Mouse (Mus musculus) adrenal gland, postnatal 36 days (tissue): ENCODE results near the gene Gsc2. TPM values are rescaled to one million over a fixed set of nuclear protein-coding genes. Genes with fewer than 3 reads are reported as not detected.
A peak's percentile ranks its signal among the peaks of the same experiment; 100 is the strongest.
"Not testable (repeated sequence)": the region's sequence is repeated elsewhere in the genome, so short reads cannot be mapped to it uniquely, and the experiment has no call there.

Source experiments
- DNase-seq, 2 experiments: peaks; one replicate each; pipeline ENCODE4 v3.0.0; 2021; ENCODE audit warnings: mixed read lengths in 1 of 2
- long read RNA-seq, 2 experiments: library from polyadenylated mRNA; stranded (forward); transcript quantifications; one replicate each; pipeline ENCODE4 v2.0.0; 2021; ENCODE audit warnings: borderline sequencing depth in 2 of 2
- total RNA-seq, 2 experiments: library from RNA; stranded (reverse); gene quantifications; 2 replicates each; pipeline ENCODE4 v1.2.3; 2021

Gsc2 gene
- not detected for total RNA-seq
- long read RNA-seq, experiment 1, result 0 reads
- long read RNA-seq, experiment 2, result 0 reads

DNA sequence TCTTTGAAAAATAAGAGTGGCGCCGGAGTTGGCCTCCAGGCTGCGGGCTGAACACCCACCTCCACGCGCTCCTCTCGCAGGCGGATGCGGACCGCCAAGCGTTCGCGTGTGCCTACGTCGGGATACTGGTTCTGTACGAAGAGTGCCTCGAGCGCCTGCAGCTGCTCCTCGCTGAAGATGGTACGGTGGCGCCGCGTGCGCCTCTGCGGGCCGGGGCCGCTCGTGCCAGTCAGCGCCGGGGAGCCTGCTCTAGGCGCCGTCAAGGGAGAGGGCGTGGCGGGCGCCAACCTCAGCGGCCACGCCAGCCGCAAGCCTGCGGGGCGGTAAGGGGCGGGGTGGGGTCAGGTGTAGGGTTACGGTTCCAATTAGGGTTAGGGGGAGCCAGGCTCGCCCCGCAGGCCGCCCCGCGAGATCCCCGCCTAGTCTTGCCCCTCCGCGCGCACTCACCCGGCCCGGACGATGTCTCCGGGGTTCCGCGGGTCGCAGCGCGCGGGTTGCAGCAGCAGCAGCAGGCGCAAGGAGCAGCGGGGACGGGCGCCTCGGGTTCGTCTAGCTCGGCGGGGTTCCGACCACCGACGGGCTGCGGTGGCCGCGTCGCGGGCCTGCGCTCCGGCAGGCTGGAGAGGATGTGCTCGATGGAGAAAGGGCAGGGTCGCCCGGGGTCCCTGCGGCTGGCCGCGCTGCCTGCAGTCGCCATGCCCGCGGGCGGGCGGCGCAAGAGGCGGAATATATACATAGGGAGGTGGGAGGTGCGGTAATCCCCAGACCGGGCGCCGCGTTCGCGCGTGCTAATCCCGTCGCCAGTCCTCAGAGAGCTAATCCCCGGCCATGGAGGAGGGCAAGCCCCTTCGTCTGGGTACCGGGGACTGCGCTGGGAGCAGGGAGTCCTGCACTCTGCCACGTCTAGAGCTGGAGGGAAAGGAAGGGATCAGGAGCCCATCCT is at the start of gene Gsc2:
Gene Gsc2, minus strand, starts transcription at position 753 of the 943 bp plus-strand sequence.
- peak in 1 of 2 experiments; percentile 44 for DNase-seq

DNA sequence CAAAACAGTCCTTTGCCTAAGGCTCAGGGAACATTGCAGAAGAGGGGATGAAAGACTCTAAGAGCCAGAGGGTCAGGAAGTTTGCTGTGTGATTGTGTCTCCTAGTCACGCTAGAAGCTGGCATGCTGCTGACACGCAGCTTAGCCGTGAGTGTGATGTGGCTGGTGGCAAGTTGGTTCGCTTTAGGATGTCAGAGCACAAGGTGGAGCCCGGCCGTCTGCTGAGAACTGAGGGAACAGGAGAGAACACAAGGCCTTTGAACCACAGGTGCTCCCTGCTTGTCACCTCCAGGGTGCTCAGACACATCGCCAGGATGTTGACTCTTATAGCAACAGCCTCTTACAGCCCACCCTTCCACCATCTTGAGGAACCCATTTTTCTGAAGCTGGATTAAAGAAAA is 47.2 kb upstream of the Gsc2 start:
- DNase-seq, result no peak

DNA sequence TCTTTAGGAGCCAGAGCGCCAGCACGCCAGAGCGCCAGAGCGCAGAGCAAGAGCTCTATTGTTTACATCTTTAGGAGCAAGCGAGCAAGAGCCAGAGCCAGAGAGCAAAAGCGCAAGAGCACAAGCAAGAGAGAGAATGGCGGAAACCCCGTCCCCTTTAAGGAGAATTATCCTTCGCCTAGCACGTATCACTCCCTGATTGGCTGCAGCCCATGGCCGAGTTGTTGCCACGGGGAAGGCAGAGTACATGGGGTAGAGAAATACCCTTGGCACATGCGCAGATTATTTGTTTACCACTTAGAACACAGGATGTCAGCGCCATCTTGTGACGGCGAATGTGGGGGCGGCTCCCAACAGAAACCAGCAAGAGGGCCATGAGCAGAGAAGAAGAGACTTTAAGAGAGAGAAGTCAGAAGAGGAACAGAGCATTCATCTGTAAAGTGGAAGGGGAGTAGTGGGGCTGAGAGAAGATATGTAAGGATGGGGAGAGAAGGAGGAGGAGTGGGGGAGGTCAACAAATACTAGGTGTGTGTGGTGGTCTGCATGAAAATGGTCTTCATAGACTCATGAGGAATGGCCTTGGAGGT is 41.3 kb upstream of the Gsc2 start:
- not testable (repeated sequence) for DNase-seq

DNA sequence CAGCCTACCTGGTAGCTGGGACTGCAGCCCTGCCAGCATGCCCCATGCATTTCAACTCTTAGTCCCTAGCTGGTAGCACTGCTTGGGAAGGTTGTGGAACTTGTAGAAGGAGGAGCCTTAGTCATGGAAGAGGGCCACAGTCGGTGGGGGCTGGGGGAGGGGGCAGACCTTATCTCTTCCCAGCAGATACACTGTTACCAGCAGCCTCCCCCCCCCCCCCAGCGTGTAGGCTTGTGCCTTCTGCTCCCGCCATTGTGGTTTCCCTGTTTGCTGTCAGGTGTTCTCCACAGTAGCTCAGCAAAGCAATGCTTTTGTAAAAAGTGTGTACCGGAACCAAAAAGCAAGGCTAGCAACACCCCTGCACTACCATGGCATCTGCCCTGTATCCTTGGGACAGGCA is 36.8 kb upstream of the Gsc2 start:
- DNase-seq, result no peak

DNA sequence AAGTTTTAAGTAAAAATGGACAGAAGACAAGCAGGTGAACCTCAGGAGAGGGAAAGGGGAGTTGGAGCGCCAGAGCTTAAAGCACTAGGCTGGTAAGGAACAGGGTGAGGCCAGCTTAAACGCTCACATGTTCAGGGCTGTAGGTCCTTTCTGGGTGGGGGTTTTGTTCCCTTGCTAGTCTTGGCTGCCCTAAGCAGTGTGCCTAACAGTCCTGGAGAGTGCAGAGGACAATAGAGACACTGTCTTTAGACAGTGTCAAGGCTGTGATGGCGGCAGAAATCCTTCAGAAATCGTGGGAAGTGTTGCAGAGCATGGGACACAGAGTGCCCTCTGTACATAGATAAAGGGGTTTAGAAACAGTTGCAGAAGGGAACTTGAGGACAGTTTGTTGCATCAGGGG is 35.2 kb upstream of the Gsc2 start:
- no peak for DNase-seq

- no peak for DNase-seq
Observed at GRCm38 (mm10) chr16:17949421-17949877, 34.6 kb upstream of the Gsc2 start.

GRCm38 (mm10) chr16:17945081-17945831 is 30.4 kb upstream of the Gsc2 start:
- DNase-seq, result no peak

GRCm38 (mm10) chr16:17943466-17943865 is 28.6 kb upstream of the Gsc2 start:
- DNase-seq, result no peak

DNA sequence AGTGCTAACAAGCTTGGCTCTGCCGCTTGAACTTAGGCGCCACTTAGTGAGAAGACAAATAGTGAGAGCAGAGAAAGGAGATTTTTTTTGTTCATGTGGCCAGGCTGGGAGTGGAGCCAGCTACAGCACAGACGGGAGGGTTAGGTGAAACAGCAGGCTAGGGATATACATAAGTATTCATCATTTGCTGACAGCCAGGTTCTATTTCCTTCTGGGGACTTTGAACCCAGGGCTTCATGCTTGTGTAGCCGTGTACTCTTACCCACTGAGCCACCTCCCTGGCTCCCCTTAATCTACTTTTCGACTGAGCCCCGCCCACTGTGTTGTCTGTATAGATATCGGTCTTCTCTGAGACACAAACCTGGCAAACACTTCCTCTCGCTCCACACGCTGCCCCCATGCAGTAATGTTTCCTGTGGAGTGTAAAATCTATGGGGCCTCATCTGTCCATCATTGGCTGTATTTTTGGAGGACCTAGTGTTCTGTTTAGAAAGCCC is 24.4 kb upstream of the Gsc2 start:
- DNase-seq, result no peak

GRCm38 (mm10) chr16:17938821-17939220 is 24.0 kb upstream of the Gsc2 start:
- DNase-seq, result peak; percentile 78 to 87

DNA sequence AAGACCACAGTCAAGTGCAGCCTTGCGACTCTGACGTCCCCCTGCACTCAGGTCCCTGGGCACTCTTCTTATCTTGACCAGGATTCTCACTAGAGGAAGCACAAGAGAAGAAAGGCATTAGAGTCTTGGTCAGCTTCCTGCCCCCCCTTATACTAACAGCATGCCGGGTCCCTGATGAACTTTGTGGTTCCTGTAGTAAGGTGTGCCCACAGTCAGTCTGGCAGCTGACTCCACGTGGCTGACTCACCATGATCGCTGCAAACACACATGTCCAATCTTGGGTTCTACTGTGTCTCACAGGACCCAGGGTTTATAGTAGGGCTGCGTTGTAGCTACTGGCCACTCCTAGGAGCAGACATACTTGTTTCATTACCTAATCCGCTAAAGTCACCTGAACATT is 23.3 kb upstream of the Gsc2 start:
- DNase-seq, result no peak

GRCm38 (mm10) chr16:17936776-17937175 is 21.9 kb upstream of the Gsc2 start:
- peak; percentile 15 to 46 for DNase-seq

- DNase-seq, result peak in 1 of 2 experiments; percentile 47
Observed at GRCm38 (mm10) chr16:17934445-17934910, 19.6 kb upstream of the Gsc2 start.

DNA sequence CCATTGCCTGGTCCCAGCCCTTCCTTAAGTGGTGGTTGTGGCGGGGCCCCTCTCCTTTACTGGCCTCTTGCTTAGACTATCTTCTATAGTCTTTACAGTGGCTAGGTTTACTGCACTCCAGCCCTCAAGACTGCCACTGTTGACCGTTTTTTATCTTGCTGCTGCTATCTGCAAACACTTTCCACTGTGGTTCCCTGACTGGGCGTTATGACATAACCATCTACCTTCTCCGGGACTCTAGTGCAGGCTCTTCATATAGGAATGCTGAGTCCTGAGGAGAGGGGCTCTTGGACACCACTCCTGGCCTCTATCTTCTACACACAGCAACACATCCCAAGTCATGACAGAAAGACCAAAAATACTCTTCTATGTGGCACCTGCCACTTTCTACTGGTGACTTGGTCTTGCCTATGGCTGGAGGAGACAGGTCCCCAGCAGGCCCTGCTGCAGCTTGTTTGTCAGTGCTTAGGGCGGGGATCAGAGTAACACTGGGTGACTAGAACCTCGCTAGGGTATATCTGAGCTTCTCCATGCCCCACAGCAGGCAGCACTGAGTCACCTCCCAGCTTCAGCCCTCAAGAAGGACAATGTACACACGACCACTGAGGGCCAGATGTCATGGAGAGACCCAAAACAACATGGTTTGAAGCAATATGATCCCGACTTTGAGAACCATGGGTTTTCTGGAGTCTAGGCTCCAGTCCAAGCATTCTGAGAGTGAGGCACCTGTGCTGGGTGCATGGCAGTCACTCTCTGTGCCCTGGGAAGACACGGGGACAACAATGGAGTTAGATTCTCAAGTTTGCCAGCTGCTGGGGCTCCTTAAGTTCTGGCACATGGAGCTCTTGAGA is 19.0 kb upstream of the Gsc2 start:
- DNase-seq, result no peak

GRCm38 (mm10) chr16:17931906-17932460 is 17.1 kb upstream of the Gsc2 start:
- no peak for DNase-seq

GRCm38 (mm10) chr16:17929631-17930030 is 14.8 kb upstream of the Gsc2 start:
- no peak for DNase-seq

- no peak for DNase-seq
Observed at GRCm38 (mm10) chr16:17929211-17929610, 14.4 kb upstream of the Gsc2 start.

GRCm38 (mm10) chr16:17928627-17929104 is 13.8 kb upstream of the Gsc2 start:
- peak; percentile 75 to 85 for DNase-seq

- peak; percentile 90 to 92 for DNase-seq
Observed at GRCm38 (mm10) chr16:17928087-17928580, 13.3 kb upstream of the Gsc2 start, which contains the start of gene Slc25a1. Slc25a1 (minus strand) TSS chr16:17928219.

DNA sequence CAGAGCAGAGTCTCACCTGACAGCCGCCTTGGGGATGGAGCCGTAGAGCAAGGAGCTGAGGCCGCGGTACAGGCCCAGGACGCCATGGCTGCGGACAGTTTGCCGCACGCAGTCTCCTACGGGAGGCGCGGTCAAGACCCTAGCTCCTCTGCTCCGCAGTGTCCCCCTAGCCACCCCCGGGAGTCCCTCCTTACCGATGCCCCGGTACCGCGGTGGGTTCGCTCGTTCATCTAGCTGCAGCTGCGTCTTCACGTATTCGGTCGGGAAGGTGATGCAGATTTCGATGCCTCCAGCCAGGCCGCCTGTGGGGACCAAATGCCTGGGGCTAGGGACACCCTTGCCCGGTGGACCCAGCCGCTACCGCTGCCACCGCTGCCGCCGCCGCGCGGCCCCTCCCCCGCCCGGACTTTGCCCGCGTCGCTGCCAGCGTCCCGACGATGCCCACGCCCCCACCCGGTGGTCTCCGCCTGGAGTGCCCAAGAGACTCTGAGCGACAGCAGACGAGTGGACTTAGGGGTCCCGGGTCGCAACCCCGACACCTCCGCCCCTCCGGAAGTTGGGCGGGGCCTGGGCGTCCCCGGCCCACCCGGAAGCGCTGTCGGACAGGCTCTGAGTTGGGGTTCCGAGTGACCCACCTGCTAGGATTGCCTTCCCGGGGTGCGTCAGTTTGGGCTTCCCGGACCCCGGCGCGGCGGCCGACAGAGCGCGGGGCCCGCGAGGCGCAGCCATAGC is 12.7 kb upstream of the Gsc2 start:
- DNase-seq, result peak; percentile 50 to 72
